Mouse (Mus musculus) heart, embryonic 13.5 days (tissue): ENCODE measurements around the gene Habp4. TPM values are rescaled to one million over a fixed set of nuclear protein-coding genes. Genes with fewer than 3 reads are reported as not detected.

Experiments used
- polyA plus RNA-seq: library from polyadenylated mRNA; unstranded; fragments of >200 nt; fragmentation: Nextera tagmentation; extraction: Ambion mirVana; gene quantifications from 2 replicates; pipeline ENCODE4 v1.2.1, GENCODE M21; 2015

The Habp4 gene
- polyA plus RNA-seq, 1 experiment from 2014 or later, result 50.1 TPM

Other genes starting within 250 kb of the Habp4 start
- not detected in 2 replicates for gene Hsd17b3, start 72.6 kb upstream of the Habp4 start, polyA plus RNA-seq
- 4.5 and 5.5 TPM in 2 replicates for gene Slc35d2, start 32.5 kb upstream of the Habp4 start, polyA plus RNA-seq
- gene Zfp367, start 8.6 kb upstream of the Habp4 start, polyA plus RNA-seq, result 20.9 and 21.9 TPM in 2 replicates
- 16.3 and 17.4 TPM in 2 replicates for gene Cdc14b, start 113.5 kb downstream of the Habp4 start, polyA plus RNA-seq
- 62.9 and 68.6 TPM in 2 replicates for gene Aaed1, start 150.9 kb downstream of the Habp4 start, polyA plus RNA-seq
- gene Ctsl, start 209.1 kb downstream of the Habp4 start, polyA plus RNA-seq, result 257 and 294 TPM in 2 replicates